Mouse (Mus musculus) E14TG2a.4 (cell line): ENCODE results near the gene Yjefn3.

Source experiments
- CTCF ChIP-seq: conservative IDR thresholded peaks from 2 replicates; pipeline ENCODE4 v1.5.1; 2014; ENCODE audit warnings: low read length
- NANOG ChIP-seq: IDR thresholded peaks from 2 replicates; pipeline ENCODE4 v1.6.1; 2014; ENCODE audit warnings: borderline replicate concordance, low read length, mixed read lengths
- POU5F1 ChIP-seq: IDR thresholded peaks from 2 replicates; pipeline ENCODE4 v1.6.1; 2014; ENCODE audit warnings: low read length, borderline replicate concordance

GRCm38 (mm10) chr8:69936050-69936794, 33.7 kb upstream of the Yjefn3 start:
- TF ChIP-seq CTCF (no peak), POU5F1 (no peak), NANOG (peak; percentile 55; the same call in 1 of the 2 replicates)
